Mouse (Mus musculus) adrenal gland, postnatal 36 days (tissue): ENCODE data around the gene Igfbp3. TPM values are rescaled to one million over a fixed set of nuclear protein-coding genes. Genes with fewer than 3 reads are reported as not detected.
A peak's percentile ranks its signal among the peaks of the same experiment; 100 is the strongest.
"Not testable (repeated sequence)": the region's sequence is repeated elsewhere in the genome, so short reads cannot be mapped to it uniquely, and the experiment has no call there.

ENCODE experiments used
- DNase-seq, 2 experiments: peaks; one replicate each; pipeline ENCODE4 v3.0.0; 2021; ENCODE audit warnings: mixed read lengths in 1 of 2
- long read RNA-seq, 2 experiments: library from polyadenylated mRNA; stranded (forward); transcript quantifications; one replicate each; pipeline ENCODE4 v2.0.0; 2021; ENCODE audit warnings: borderline sequencing depth in 2 of 2
- total RNA-seq, 2 experiments: library from RNA; stranded (reverse); gene quantifications; 2 replicates each; pipeline ENCODE4 v1.2.3; 2021

Igfbp3 gene
- 10 to 100 TPM; 58.6 to 75.0 TPM for total RNA-seq
- long read RNA-seq, experiment 1, transcript Igfbp3-201 (5 exons, 2,421 nt), result major isoform, 50 of 59 reads
- long read RNA-seq, experiment 1, partial matches to known transcripts, result 8 of 59 reads
- long read RNA-seq, experiment 1, other reads (novel, unspliced or antisense), result 1 of 59 reads
- long read RNA-seq, experiment 2, transcript Igfbp3-201 (5 exons, 2,421 nt), result major isoform, 24 of 28 reads
- long read RNA-seq, experiment 2, partial matches to known transcripts, result 2 of 28 reads
- long read RNA-seq, experiment 2, other reads (novel, unspliced or antisense), result 1 of 28 reads

DNA sequence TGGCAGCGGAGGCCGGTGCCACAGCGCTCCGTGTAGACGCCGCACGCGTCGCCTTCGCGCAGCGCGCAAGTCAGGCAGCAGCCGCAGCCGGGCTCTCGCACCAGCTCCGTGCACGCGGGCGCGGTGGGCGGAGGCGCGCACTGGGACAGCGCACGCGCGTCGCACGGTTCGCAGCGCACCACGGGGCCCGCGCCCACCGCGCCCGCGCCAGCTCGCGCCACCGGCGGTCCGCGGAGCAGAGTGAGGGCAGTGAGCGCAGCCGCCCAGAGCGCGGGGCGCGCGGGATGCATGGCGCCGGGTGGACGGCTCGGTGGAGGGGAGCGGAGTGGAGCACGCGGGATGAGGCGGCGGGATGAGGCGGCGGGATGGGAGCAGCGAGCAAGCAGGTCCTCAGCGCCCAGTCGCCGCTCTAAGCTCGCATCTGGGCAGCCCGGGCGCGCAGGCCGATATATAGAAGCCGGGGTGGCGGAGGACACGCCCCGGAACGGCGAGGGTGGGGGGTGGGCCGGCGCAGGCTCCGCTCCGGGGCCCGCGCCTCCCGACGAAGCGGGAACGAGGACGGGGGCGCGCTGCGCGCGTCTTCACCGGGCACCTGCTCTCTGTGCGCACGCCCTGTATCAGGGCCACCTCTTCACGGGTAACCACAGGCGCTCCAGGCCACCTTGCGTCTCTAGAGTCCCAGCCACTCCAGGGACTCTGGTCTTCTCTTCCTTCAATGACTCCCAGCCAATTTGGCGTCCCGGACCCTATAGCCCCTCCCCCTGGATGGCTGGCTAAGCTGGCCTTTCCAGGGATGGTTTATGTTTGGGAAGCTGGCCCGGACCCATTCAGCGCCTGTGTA is at the start of gene Igfbp3:
Gene Igfbp3, minus strand, starts transcription at position 423 of the 841 bp plus-strand sequence.
- DNase-seq, result peak; percentile 52 to 68

DNA sequence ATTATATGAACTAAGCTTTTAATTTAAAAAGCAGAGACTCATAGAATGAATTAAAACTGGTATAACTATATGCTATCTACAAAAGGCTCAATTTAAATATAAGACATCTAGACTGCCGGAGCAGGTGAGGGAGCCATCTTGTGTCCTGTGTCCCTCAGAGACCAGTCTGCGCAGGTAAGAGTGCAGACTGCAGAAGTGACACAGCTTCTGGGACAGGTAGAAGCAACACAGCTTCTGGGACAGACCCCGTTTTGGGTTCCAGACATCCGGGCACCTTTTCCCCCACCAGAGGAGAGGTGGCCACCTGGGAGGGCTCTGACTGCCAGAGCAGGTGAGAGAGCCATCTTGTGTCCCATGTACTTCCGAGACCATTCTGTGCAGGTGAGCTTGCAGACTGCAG is 37.1 kb upstream of the Igfbp3 start:
- DNase-seq, result no peak

DNA sequence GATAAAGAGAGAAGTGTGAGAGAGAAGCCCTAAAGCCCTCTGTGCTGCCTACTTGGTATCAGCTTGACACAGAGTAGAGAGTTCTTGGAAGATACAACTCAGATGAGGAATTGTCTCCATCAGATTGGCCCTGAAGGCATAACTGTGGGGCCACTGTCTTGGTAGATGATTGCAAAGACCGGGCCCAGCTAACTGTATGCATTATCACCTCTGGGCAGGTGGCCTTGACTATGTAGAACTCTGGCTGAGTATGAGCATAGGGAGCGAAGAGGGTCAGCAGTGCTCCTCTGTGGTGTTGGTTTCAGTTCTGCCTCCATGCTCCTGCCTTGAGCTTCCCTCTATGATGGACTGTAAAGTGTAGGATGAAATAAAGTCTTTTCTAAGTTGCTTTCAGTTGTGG is 36.7 kb upstream of the Igfbp3 start:
- DNase-seq, result no peak

DNA sequence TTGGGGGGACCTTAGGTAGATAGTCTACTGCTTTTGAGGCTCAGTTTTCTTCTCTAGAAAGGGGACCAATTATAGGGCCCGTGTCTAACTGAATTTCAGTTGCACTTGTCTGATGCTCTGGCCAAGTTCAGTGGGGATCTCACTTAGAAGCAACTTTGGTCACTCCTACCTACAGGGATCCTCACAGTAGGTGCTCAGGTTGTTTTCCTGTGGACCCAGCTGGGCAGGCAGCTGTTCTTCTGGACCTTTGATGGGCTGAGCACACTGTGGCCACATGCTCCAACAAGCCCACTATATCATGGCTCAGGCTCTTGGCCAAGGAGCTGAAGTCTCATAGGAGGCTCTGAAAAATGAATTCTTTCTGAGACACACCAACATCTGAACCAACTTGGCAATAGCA is 31.1 kb upstream of the Igfbp3 start:
- no peak for DNase-seq

DNA sequence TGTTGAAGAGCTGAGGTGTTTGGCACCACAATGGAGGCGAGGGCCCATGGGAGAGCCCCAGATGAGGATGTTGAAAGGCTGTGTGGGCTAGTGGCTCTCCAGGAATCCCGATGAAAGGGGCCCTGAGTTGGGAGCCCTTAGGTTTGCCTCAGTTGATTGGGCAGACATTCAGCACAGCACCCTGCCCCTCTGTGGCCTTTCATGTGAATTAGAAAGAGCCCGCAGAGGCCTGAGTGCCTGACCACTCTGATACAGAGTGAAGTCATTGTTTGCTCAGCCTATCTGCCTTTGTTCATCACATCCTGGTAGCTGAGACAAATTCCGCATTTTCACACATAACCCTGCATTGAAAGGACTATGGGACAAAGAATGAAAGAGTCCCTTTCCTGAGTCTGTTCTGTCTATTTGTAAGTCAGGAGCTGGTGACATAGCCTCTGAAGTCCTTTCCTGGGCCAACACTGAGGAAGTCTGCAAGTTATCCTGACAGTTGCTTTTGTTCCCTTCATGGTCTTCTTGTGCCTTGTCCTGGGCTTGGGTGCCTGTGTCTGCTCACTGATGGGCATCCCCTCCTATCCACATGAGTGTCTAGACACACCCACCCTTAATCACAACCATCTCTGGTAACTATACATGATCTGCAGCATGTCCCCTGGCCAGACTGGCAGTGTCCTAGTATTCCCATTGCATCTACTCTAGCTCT is 25.5 kb upstream of the Igfbp3 start:
- DNase-seq, result no peak

DNA sequence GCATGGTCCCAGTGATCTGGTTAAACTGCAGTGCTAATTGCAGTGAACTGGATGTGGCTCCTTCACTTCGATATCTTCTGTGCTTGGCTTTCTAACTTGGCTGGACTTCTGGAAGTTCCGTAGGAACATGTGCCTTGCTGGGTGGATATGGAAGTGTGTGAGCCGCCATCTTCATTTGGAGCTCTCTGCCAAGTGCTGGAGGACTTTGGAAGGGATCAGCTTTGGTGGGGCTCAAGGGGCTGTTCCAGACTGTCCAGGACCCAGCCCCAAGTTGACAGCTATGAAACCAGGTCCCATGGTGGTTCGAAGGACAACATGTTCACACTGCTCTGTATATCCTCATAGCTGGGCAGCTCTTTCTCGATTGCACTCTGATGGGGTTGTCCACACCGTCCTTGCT is 24.8 kb upstream of the Igfbp3 start:
- DNase-seq, result no peak

DNA sequence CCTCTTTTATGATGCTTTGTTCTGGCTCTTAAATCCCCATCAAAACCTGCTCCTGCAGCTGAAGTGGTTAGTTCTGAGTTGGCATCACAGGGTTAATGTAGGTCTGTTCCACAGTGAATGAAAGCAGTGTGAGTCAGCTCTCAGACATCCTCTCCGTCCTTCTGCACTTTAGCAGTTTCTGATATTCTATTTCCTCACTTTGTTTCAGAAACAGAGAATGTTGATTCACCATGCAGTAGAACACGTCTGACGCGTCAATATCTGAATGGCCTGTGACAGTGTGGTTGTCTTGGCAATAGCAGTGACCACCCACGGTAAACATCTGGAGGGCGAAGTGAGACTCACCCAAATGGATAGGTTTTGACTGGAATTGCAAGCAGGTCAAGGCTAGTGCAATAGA is 24.0 kb upstream of the Igfbp3 start:
- DNase-seq, result peak; percentile 3 to 12

DNA sequence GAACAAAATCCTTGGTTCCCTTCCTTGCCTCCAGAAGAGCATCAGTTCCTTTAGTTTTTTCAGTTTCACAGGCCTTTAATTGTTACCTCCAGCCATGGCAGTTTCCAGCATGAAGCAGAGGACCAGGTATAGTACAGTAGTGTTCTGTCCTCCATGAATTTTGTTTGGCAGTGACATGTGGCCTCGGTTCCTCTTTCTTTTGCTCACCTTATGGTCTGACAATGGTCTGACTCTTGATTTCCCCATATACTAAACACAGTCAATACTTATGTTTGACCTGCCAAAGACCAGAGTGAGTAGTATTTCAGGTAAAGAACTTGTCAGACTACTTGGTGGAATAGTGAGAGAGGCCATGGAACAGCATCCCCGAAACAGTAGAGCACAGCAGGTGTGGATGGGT is 23.0 kb upstream of the Igfbp3 start:
- no peak for DNase-seq

DNA sequence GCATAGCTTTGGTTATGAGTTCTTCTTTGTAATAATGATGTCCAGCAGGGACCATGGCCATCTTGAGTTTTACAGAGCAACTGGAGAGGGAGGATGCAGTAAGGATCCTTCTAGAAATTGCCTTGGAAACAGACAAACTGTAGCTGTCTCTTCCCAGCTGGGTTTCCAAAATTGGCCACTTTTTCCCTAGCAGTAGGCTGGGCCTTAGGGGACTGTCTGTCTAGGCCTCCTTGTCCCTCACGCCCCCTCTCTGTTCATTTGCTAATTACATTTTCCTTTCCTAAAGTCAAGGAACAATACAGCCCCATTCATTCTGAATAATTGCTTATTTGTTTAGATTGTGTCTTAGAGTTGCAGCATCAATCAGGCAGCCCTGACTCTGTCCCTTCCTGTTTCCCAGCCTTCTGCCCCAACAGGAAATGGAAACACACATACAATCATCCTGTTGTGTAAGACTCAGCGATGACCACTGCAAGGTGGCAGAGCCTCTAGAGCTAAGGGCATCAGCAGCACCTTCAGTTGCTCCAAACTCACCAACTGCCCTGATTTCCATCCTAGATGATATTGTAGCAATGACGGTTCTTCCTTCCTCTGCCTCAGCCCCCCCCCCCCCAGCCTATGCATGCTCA is 21.4 kb upstream of the Igfbp3 start:
- DNase-seq, result no peak

DNA sequence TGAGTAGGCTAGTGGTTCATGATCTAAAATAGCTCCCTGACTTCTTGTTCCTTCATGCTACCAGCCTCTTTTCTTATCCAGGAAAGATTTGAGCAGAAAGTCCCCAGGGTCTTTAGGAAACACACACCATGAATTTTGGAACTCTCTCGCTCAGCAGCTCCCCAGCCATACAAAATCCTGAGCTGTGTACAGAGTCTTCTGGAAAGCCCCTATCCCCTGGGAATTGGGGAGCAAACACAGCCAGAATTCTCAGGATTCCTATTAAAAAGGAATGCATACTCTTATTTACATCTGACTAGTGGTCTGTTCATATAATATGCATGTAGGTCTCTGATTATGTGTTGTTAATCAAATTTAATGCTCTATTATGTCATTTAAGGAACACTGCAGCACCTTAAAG is 20.7 kb upstream of the Igfbp3 start:
- no peak for DNase-seq

DNA sequence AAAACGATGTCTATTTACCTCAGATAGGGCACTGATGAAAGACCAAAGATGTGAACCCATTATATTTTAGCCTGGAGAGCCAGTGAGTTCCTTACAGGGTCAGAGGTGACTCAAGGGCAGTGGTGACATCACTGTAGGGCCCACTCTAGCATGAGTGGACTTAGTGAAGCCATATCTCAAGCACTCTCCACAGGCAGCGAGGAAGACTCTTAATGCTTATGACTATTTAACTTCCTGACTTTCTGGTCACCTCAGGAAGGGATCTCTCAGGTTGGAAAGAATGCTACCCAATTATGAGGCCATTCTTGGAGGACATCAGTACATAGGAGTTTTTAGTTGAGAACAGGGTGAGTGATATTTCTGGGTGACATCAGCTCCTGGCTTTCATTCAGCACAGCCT is 19.6 kb upstream of the Igfbp3 start:
- no peak for DNase-seq

DNA sequence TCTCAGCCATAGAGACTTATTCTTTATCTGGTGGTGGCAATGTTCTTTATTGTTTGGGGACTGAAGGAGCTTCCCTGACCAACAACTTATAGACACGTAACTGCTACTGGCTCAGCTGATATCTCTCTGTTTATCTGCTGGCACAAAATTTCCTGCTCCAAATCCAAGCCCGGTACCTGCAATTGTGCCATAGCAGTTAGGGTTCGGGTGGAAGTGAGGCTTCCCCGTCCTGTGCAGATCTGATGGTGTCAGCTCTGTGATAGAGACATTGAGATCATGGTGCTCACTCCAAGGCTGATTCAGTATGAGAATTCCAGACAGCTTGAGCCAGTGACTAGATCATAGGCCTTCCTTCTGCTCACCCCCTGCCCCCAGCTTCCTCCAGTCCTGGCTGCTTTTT is 18.2 kb upstream of the Igfbp3 start:
- no peak for DNase-seq

DNA sequence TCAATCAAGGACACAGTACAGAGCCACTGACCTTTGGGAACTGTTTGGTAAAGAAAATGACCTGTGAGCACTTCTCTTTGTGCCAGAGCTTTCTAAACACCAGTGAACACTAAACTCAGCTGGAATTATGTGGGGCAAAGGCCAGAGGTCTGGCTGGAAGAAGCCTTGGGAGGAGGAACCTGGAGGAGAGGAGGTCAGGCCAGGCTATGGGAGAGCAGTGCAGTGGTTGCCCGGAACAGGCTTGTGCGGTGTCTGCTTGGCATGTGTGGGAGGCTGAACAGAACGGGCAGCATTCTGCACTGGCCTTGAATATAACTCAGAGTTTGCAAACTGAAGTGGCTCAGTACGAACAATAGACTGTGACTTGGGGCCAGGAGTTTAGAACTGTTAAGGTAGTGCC is 16.3 kb upstream of the Igfbp3 start:
- DNase-seq, result no peak

DNA sequence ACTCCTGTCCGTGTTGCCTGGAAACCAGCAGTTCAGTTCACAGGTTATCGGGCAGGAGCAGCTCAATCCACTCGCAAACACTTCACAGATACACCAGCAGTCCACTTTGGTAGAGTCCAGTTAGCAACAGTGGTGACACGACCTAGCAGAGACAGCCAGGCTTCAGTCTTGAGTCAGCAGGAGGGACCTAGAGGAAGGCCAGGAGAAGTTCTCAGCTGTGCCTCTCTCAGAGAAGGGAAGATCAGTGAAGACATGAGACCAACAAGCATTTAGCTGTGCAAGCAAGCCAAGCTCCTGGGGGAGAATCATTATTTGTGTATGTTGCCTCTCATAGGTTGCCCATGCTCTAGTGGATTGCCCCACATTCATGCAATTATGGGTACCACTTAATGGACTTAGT is 14.4 kb upstream of the Igfbp3 start:
- no peak for DNase-seq

DNA sequence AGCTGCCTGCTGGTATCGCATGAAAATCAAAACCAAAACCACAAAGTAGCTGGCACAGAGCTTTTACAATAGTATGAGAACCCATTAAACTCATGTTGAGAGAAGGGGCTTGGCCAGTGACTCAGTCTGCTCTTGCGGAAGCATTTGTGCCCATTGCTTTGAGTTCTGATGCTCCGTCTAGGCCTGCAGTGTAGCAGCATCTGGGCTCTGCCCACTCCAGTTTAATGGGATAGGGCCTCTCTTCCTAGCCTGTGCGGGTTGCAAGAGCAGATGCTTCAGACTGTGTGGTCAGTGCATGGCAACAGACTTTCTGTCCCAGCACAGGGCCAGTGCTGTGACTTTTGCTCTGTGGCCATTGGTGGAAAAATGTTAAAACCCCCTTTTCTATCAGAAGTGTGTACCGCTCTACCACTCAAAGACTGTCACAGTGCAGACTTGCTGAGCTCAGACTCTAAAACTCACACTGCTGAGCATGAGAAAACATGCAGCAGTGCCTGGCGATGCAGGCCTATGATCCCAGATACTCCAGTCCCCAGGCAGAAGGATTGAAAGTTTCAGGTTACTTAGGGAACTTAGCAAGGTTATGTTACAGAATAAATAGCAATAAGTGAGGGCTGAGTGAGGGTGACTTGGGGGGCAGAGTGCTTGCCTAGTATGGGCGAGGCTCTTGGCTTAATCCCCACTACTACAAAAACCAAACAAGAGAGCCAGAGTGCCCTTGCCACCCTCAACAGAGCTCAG is 13.3 kb upstream of the Igfbp3 start:
- DNase-seq, result no peak

DNA sequence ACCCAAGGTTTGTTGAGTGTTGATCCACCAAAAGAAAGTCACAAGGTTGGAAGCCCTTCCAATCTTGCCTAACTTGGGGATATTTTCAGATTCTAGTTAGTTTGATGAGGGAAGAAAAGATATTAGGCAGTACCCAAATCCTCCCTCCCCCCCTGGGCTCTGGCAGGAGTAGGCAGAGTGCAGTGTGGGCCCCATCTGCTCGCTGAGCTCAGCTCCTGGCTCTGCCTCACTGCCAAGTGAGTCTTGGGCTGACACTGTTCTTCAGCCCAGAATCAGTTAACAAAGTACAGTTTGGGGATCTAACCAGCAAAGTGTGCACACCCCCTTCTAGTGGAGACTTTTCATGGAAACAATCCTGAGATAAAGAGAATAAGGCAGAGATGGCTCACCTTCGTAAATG is 12.5 kb upstream of the Igfbp3 start:
- DNase-seq, result no peak

DNA sequence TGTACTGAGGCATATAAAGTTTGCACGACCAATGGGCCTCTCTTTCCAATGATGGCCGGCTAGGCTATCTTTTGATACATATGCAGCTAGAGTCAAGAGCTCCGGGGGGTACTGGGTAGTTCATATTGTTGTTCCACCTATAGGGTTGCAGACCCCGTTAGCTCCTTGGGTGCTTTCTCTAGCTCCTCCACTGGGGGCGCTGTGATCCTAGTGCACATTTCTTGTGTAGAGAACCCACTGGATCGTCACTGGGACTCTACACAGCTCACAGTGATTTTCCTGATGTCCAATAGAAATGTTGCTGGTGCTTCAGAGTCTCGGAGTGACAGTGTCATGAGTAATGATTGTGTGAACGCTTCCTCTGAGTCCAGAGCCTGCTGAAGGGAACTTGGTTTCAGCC is 8.1 kb upstream of the Igfbp3 start:
- DNase-seq, result not testable (repeated sequence)

DNA sequence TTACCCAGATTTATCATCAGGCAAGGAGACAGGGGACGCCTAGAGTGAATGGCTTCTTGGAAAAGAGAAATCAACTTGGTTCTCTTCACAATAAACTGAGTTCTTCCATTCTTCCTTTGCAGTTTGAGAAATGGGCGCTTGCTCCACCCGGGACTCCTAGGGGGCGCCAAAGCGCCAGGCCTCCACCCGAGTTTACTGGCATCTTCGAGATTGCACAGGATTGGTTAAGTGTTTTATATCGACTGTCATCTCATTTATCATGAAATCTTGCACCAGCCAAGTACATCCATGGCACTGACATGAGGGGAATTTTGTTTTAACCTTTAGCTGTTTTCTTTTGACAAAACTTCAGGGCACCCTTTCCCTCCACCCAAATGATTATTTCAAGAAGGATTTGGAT is 2.0 kb upstream of the Igfbp3 start:
- peak; percentile 75 to 83 for DNase-seq

DNA sequence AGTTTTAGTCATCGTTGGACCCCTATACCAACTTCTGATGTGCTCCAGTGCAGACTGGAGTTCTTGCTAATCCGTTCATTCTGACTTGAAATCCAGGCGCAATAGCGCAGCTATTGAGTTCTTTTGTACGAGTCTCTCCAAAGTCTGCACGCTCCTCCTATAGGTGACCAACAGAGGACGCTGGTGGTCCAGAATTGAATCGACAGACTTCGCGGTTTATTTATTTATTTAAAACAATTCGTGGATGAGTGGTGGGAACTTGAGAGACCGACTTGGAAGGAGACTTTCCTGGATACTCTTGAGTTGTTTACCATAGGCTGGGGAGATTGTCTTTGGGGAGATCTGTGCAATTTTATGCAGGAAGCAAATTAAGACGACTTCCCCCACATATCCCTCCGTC is 1.0 kb upstream of the Igfbp3 start:
- peak; percentile 24 to 41 for DNase-seq

DNA sequence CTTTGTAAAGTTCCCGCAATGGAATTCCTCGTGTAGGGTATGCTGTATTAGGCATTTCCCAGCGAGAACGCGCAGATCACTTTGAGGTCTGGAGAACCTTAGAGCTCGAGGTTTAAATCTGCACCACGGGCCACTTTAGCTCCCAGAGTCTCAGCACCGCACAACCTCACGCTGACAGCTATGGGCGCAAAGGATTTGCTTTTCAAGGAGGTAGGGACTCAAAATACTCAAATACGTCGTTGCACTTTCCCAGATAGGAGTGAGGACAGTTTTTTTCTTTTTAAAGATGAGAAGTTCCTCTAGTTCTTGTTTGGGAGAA is 578 bp upstream of the Igfbp3 start:
- DNase-seq, result no peak

DNA sequence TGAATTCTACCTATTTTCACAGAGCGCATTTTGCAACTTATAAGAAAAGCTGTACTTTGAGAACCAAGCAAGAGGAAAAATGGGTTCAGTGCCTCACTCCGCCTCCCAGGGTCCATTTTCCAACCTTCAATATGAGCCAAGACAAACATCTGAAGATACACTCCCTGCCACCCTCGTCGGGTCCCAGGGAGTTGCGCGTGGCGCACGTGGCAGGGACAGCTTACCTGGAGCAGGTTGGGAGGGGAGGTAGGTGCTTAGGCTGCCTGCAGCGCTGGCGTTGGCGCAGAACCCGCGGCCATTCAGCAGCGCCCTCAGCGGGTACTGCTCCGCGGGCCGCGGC is 592 bp downstream of the Igfbp3 start:
- DNase-seq, result no peak

DNA sequence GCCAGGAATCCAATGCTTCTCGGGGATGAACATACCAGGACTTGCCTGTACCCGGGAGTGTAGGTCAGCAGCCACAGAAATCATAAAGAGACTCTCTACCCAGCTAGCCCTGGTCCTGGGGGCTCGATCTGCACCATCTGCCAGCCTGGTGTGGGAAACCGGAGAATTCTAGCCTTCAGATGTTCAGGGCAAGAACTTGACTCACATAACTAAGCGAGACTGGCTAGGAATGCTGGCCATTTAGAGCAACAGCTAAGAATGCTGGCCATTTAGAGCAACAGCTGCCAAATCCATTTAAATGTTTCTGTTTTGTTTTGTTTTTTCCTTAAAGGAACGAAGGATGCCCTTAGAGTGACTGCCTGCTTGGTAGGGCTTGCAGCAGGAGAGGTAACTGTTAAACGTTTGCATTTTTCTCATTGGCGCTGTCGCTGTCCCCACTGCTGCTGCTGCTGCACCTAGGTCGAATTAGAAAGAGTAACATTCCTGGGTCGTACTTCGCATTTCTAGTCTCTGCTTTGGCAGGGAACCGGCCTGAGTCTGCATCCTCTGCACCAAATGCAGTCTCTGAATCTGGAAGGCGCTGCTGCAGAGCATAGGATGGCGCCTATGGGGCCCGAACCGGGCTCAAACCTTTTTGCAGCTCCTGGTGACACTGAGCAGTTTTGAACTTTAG is 1.5 kb downstream of the Igfbp3 start:
- DNase-seq, result no peak
